ENCODE assay signal across 8 mouse cellular contexts in the genomic region with DNA sequence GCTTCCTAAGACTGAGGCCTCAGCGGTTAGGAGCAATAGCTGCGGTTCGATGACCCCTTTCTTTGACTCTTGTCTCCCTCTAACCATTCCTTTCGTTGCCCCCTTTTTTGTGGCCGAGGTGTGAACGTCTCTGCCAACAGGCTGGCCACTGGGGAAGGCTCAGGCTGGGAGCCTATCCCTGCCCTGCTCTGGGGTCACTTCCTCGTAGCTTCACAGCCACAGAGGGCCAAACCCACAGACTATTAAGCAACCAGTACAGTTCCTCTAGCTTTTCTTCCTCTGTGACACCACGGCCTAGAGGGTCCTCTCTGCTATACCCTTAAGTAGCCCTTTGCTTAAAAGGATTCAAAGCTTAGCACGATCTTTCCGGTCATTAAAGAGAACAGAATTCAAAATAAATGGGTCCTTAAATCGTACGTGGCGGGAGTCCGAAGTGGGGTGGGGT. TPM values are rescaled to one million over a fixed set of nuclear protein-coding genes. Genes with fewer than 3 reads are reported as not detected.
DNase-seq lines count a peak whose midpoint lies in the region; ATAC-seq and TF ChIP-seq lines count a peak whose summit lies in the region.

No protein-coding gene starts in this region.

- no peak for TF ChIP-seq EP300 in liver, embryonic 14.5 days (IDR thresholded peaks at IDR 0.05; ENCODE audit: low read depth)

- 3% methylated on average over 14 of the region's 14 CpGs for WGBS in liver, embryonic 14.5 days (ENCODE audit: insufficient replicate concordance)

- peak overlapping the region; percentile 100 for H3K4me2 ChIP-seq in liver, embryonic 14.5 days (ENCODE audit: low read depth)

- peak overlapping the region; percentile 92 for H3K27ac ChIP-seq in liver, embryonic 14.5 days

- H3K9ac ChIP-seq in liver, embryonic 14.5 days (replicated peaks), result peak overlapping the region; percentile 92

- peak; percentile 23; the same call in 1 of the 2 replicates for ATAC-seq in liver, embryonic 14.5 days (ENCODE audit: insufficient read depth)

- intact Hi-C loops in heart, postnatal 14 days (cut with DNase I), result no loop called here
- intact Hi-C loops in gastrocnemius, postnatal 36 days (cut with DNase I), result no loop called here

- no peaks in the 10 kb centered on the region for H3K27me3 ChIP-seq in liver, embryonic 14.5 days (ENCODE audit: control insufficient read depth, insufficient read depth, low read length)

- H3K36me3 ChIP-seq in liver, embryonic 14.5 days (replicated peaks; ENCODE audit: control insufficient read depth, insufficient read depth, low read depth), result no peaks in the 10 kb centered on the region

- H3K4me1 ChIP-seq in liver, embryonic 14.5 days (replicated peaks; ENCODE audit: control insufficient read depth in 2 of 2, insufficient read depth in 2 of 2, low read length in 1 of 2), result peaks cover 58% of the 10 kb centered on the region in 2 experiments

- H3K4me3 ChIP-seq in liver, embryonic 14.5 days (ENCODE audit: insufficient read depth in 1 of 2, low read depth in 2 of 2, low read length in 2 of 2), result peak overlapping the region; percentile 42 to 91

- TF ChIP-seq CTCF in liver, embryonic 14.5 days (IDR thresholded peaks at IDR 0.05; ENCODE audit: low read depth), result no peak

- no peaks in the 10 kb centered on the region for H3K9me3 ChIP-seq in liver, embryonic 14.5 days (ENCODE audit: control insufficient read depth, low read length)

- DNase-seq in layer of hippocampus, adult 11-12 months (ENCODE audit: low spot score), result peak; percentile 58
- DNase-seq in layer of hippocampus, postnatal 10 days (ENCODE audit: low spot score in 2 of 2), result no peak
- DNase-seq in cerebellum, adult 9-11 months, result peak; percentile 26
- DNase-seq in heart, postnatal 14 days, result peak; percentile 43 to 47
- no peak for DNase-seq in liver, embryonic 14.5 days (ENCODE audit: low read depth in 3 of 3, low spot score in 3 of 3)
- peak; percentile 69 for DNase-seq in naive thymus-derived CD4-positive, alpha-beta T cell, adult 2 months (ENCODE audit: low read depth)
- DNase-seq in frontal cortex, adult 2 months (ENCODE audit: extremely low spot score in 1 of 2, low spot score in 1 of 2), result no peak
- DNase-seq in gastrocnemius, postnatal 36 days, result no peak

RNA-seq across cellular contexts. Expression of a gene that starts 0.5 kb away (rescaled TPM):
- total RNA-seq in layer of hippocampus, postnatal 10 days (2021), result 100 to 1,000 TPM in 1 of 2 experiments, 10 to 100 TPM in 1; 73.3 to 106 TPM
- total RNA-seq in heart, postnatal 14 days (2021), result 100 to 1,000 TPM; 125 to 142 TPM
- polyA plus RNA-seq in liver, embryonic 14.5 days (2012; rRNA removed), result 3.9 and 4.9 TPM in 2 replicates
- 13.1 and 13.5 TPM in 2 replicates for polyA plus RNA-seq in liver, embryonic 14.5 days (2014; fragmentation: Nextera tagmentation; extraction: Ambion mirVana)
- polyA plus RNA-seq in frontal cortex, adult 2 months (2012; rRNA removed), result 18.0 and 27.4 TPM in 2 replicates
- total RNA-seq in gastrocnemius, postnatal 36 days (2021), result 10 to 100 TPM; 58.2 to 63.2 TPM

RNA-seq across cellular contexts. Expression of a gene that starts 51.2 kb away (rescaled TPM):
- 100 to 1,000 TPM; 114 to 119 TPM for total RNA-seq in layer of hippocampus, postnatal 10 days (2021)
- total RNA-seq in heart, postnatal 14 days (2021), result 10 to 100 TPM; 65.1 to 65.2 TPM
- polyA plus RNA-seq in liver, embryonic 14.5 days (2012; rRNA removed), result 2.5 and 2.8 TPM in 2 replicates
- 5.0 TPM in 2 replicates for polyA plus RNA-seq in liver, embryonic 14.5 days (2014; fragmentation: Nextera tagmentation; extraction: Ambion mirVana)
- polyA plus RNA-seq in frontal cortex, adult 2 months (2012; rRNA removed), result 92.5 and 96.4 TPM in 2 replicates
- total RNA-seq in gastrocnemius, postnatal 36 days (2021), result 10 to 100 TPM; 13.7 to 16.4 TPM

Comparison
In these comparisons a context has a peak if more than half of its experiments do, and no peak if none do; other contexts are left out.
1. DNase-seq: peak in layer of hippocampus, adult 11-12 months (single experiment), cerebellum, adult 9-11 months (single experiment), heart, postnatal 14 days (2 of 2) and naive thymus-derived CD4-positive, alpha-beta T cell, adult 2 months (single experiment); none in layer of hippocampus, postnatal 10 days (0 of 2), liver, embryonic 14.5 days (0 of 3), frontal cortex, adult 2 months (0 of 2) and gastrocnemius, postnatal 36 days (0 of 2).